Mouse (Mus musculus) hindbrain, postnatal 0 days (tissue): ENCODE measurements around the gene Ssc5d. TPM values are rescaled to one million over a fixed set of nuclear protein-coding genes. Genes with fewer than 3 reads are reported as not detected.

Source experiments
- ATAC-seq: fragments of 200-750 bp; cut with Nextera tagmentation; 2 replicates; pipeline ENCODE4 v1.8.0; 2017; ENCODE audit warnings: mild to moderate bottlenecking, moderate TSS enrichment, moderate library complexity
- DNase-seq: peaks from one replicate; pipeline ENCODE4 v3.0.0-alpha.2; 2015; ENCODE audit warnings: low spot score
- H3K27ac ChIP-seq: fragments of 300-500 bp; sonication (generic); 2 replicates; pipeline ENCODE4 v1.5.1; 2014; ENCODE audit warnings: mild to moderate bottlenecking
- H3K27me3 ChIP-seq: fragments of 300-500 bp; sonication (generic); 2 replicates; pipeline ENCODE4 v1.6.1; 2014; ENCODE audit warnings: low read length, mixed read lengths; ENCODE audit not compliant: insufficient read depth
- H3K36me3 ChIP-seq: fragments of 300-500 bp; sonication (generic); 2 replicates; pipeline ENCODE4 v1.6.1; 2014; ENCODE audit warnings: low read length, mixed read lengths; ENCODE audit not compliant: insufficient read depth
- H3K4me1 ChIP-seq: fragments of 300-500 bp; sonication (generic); 2 replicates; pipeline ENCODE4 v1.6.1; 2014; ENCODE audit warnings: antibody characterized with exemption, low read length, mixed read lengths; ENCODE audit not compliant: insufficient read depth
- H3K4me2 ChIP-seq: fragments of 300-500 bp; sonication (generic); 2 replicates; pipeline ENCODE4 v1.6.1; 2014; ENCODE audit warnings: low read depth, mild to moderate bottlenecking, low read length, moderate library complexity, mixed read lengths
- H3K4me3 ChIP-seq: fragments of 300-500 bp; sonication (generic); 2 replicates; pipeline ENCODE4 v1.5.1; 2014; ENCODE audit warnings: low read length
- H3K9ac ChIP-seq: fragments of 300-500 bp; sonication (generic); replicated peaks from 2 replicates; pipeline ENCODE4 v1.6.1; 2014; ENCODE audit warnings: mild to moderate bottlenecking, low read length, moderate library complexity, mixed read lengths
- H3K9me3 ChIP-seq: fragments of 300-500 bp; sonication (generic); 2 replicates; pipeline ENCODE4 v1.6.1; 2016; ENCODE audit warnings: low read length, mixed read lengths
- CTCF ChIP-seq: IDR thresholded peaks from 2 replicates; pipeline ENCODE4 v1.5.1; 2016; ENCODE audit warnings: antibody characterized with exemption, control low read depth, low read depth
- WGBS: fragments of 180-500 bp; shearing (Covaris S2); extraction: QIAGEN DNeasy Blood & Tissue Kit; methylation state at CpG from one replicate; pipeline ENCODE4 v1.1.7; 2014; 5-methylcytosine and 5-hydroxymethylcytosine counted together
- polyA plus RNA-seq: library from polyadenylated mRNA; unstranded; fragments of >200 nt; fragmentation: Nextera tagmentation; extraction: Ambion mirVana; gene quantifications from 2 replicates; pipeline ENCODE4 v1.2.1, GENCODE M21; 2015
- total RNA-seq: library from RNA; depleted of rRNA; stranded (reverse); fragments of >200 nt; gene quantifications from 2 replicates; pipeline ENCODE4 v1.2.3, GENCODE M21; 2014

Gene Ssc5d
- total and polyA plus RNA-seq, 2 experiments from 2014 or later = 1.0 to 2.5 TPM

- Histone ChIP-seq H3K4me2 (no peak overlapping the region), H3K9ac (no peak overlapping the region), H3K27me3 (no peaks in the 10 kb centered on the region), H3K4me1 (no peaks in the 10 kb centered on the region; the same call in 1 of the 2 replicates), H3K36me3 (no peaks in the 10 kb centered on the region), H3K9me3 (no peaks in the 10 kb centered on the region), H3K27ac (no peak overlapping the region), H3K4me3 (no peak overlapping the region)
- TF ChIP-seq CTCF = peak; percentile 86
- DNase-seq (peak; percentile 78), ATAC-seq (peak; percentile 54; the same call in 1 of the 2 replicates)
- WGBS = 20% methylated on average over 9 of the region's 9 CpGs
Measured at GRCm38 (mm10) chr7:4940068-4940479, 14.5 kb downstream of the Ssc5d start.

- ATAC-seq (no peak; the same call in 1 of the 2 replicates), DNase-seq (no peak)
- Histone ChIP-seq H3K4me1 (no peaks in the 10 kb centered on the region; the same call in 1 of the 2 replicates), H3K27ac (no peak overlapping the region), H3K4me3 (no peak overlapping the region), H3K9ac (no peak overlapping the region), H3K36me3 (no peaks in the 10 kb centered on the region), H3K4me2 (no peak overlapping the region), H3K27me3 (no peaks in the 10 kb centered on the region), H3K9me3 (no peaks in the 10 kb centered on the region)
- WGBS = 59% methylated on average over 5 of the region's 5 CpGs
- no peak for TF ChIP-seq CTCF
Measured at GRCm38 (mm10) chr7:4942673-4943072, 17.1 kb downstream of the Ssc5d start.

DNA sequence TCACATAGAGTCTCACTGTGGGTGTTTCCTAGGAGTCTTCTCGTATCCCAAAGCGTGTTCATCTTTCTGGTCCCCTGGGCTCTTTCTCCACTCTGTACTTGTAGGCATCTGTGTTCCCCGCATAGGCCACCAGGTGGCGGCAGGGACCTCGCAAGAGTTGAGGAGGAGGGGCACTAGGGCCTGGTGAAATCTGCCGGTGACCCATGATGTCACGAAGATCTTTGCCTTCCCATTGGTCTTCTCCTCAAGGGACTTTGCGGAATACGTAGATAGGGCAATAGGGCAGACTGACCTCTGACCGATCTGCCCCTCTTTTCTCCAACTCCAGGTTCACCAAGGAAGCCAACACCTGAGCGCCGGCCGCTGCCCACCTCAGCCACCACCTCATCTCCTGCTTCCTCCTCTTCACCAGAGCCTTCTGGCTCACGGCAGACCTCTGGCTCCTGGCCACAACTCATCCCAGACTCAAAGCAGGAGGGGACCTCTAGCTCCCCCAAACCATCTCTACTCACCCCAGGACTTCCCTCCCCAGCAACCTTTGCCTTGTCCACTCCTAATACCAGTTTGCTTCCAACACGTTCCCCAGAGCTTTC is 17.7 kb downstream of the Ssc5d start:
- peak; percentile 90 for ATAC-seq
- no peak overlapping the region for H3K27ac ChIP-seq
- H3K9me3 ChIP-seq = no peaks in the 10 kb centered on the region
- peak; percentile 95 for DNase-seq
- H3K9ac ChIP-seq = no peak overlapping the region
- no peaks in the 10 kb centered on the region for H3K36me3 ChIP-seq
- 19% methylated on average over 15 of the region's 15 CpGs for WGBS
- peak overlapping the region; percentile 57 for H3K4me2 ChIP-seq
- no peaks in the 10 kb centered on the region for H3K27me3 ChIP-seq
- peak; percentile 97 for TF ChIP-seq CTCF
- no peaks in the 10 kb centered on the region; the same call in 1 of the 2 replicates for H3K4me1 ChIP-seq
- H3K4me3 ChIP-seq = peak overlapping the region; percentile 27

DNA sequence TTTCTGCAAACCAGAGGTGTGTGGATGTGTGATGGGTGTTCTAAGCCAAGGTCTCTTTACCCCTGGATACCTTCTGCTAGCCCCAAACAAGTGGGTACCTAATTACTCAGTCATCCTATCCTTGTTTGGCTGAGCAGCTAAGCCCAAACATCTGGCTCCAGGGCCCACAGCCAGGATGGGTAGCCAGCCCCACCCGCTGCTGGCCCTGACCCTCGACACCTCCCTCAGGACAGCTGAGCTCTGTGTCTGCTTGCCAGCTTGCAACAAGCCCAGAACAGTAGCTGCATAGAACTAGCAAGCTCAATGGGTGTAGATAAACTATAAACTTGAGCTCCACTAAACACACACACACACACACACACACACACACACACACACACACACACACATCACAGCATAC is 22.3 kb downstream of the Ssc5d start:
- no peaks in the 10 kb centered on the region for H3K9me3 ChIP-seq
- WGBS = 31% methylated on average over 2 of the region's 2 CpGs
- no peak overlapping the region for H3K4me2 ChIP-seq
- H3K27ac ChIP-seq = no peak overlapping the region
- ATAC-seq (no peak), DNase-seq (no peak)
- H3K27me3 ChIP-seq = no peaks in the 10 kb centered on the region
- no peaks in the 10 kb centered on the region; the same call in 1 of the 2 replicates for H3K4me1 ChIP-seq
- TF ChIP-seq CTCF = no peak
- H3K4me3 ChIP-seq = no peak overlapping the region
- no peaks in the 10 kb centered on the region for H3K36me3 ChIP-seq
- H3K9ac ChIP-seq = no peak overlapping the region

GRCm38 (mm10) chr7:4948386-4948785 is 22.8 kb downstream of the Ssc5d start:
- Histone ChIP-seq H3K36me3 (no peaks in the 10 kb centered on the region), H3K4me1 (no peaks in the 10 kb centered on the region; the same call in 1 of the 2 replicates), H3K9ac (no peak overlapping the region), H3K27me3 (no peaks in the 10 kb centered on the region), H3K4me2 (no peak overlapping the region), H3K9me3 (no peaks in the 10 kb centered on the region), H3K4me3 (no peak overlapping the region), H3K27ac (no peak overlapping the region)
- DNase-seq (no peak), ATAC-seq (no peak)
- TF ChIP-seq CTCF = no peak
- WGBS = 89% methylated on average over 6 of the region's 6 CpGs

DNA sequence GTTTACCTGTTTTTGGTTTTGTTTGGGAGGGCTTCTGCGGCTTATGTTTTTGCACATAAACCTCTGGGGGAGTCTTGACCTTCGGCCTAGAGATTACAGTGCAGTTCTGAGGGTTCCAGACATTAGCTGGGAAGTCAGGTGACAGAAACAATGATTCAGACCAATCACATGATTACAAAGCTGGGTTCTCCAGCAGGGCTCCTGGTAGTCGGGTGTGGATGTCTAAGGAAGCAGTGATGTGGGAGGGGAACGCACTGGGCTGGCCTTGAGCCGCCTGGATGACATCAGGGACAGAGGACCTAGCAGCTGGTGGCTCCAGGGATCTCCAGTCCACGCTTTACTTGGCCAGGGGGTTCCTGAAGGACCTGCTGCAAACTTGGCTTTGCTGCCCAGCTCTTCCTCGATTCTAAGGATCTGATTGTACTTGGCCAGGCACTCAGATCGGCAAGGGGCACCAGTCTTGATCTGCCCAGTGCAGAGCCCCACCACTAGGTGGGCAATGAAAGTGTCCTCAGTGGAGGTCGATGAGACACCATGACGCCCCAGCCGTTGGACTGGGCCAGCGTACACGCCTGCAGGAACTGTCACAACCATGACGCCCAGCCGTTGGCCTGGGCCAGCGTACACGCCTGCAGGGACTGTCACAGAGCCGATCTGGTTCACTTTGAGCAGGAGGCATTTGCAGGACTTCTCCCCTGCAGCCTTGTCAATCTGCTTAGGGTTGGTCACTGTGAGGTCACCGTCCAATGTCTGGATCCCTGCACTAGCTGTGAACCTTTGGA is 25.2 kb downstream of the Ssc5d start:
- H3K9ac ChIP-seq = no peak overlapping the region
- H3K27me3 ChIP-seq = no peaks in the 10 kb centered on the region
- WGBS = 85% methylated on average over 19 of the region's 19 CpGs
- ATAC-seq (no peak), DNase-seq (no peak)
- no peak overlapping the region for H3K4me3 ChIP-seq
- H3K9me3 ChIP-seq = no peaks in the 10 kb centered on the region
- no peak; the same call in 1 of the 2 replicates for TF ChIP-seq CTCF
- no peak overlapping the region for H3K4me2 ChIP-seq
- no peak overlapping the region for H3K27ac ChIP-seq
- no peaks in the 10 kb centered on the region for H3K36me3 ChIP-seq
- H3K4me1 ChIP-seq = no peaks in the 10 kb centered on the region
